Mouse (Mus musculus): ENCODE data around the gene Prkca.

GRCm38 (mm10) chr11:108214521-108215223 is 129.1 kb downstream of the Prkca start:
- no peak for TF ChIP-seq CTCF (IDR thresholded peaks at IDR 0.05; ENCODE audit: extremely low read depth, insufficient read depth, low read length)
- TF ChIP-seq POLR2A (IDR thresholded peaks at IDR 0.05; ENCODE audit: extremely low read depth, insufficient read depth, low read length), result no peak
